Comparison of ENCODE assay signal across 8 mouse cellular contexts in the genomic region with DNA sequence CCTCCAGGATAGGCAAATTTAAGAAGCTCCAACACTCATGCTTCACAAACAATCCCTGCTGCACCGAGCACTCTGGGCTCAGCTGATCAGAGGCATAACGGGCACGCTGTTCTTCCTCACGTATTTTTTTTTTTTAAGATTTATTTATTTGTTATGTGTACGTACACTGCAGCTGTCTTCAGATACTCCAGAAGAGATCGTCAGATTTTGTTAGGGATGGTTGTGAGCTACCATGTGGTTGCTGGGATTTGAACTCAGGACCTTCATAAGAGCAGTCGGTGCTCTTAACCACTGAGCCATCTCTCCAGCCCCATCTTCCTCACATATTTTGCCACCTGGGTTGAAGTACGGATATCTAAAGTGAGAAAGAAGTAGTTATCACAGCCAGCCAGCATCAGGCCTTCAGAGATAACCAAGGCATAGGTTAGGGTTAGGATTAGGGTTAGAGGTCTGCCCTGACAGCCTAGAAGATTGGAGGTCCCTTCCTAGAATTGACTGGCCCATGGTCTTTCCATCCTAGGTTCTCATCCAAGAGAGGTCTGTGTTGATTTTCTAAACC. TPM values are rescaled to one million over a fixed set of nuclear protein-coding genes. Genes with fewer than 3 reads are reported as not detected.
A peak's percentile ranks its signal among the peaks of the same experiment; 100 is the strongest.
DNase-seq lines count a peak whose midpoint lies in the region; ATAC-seq and TF ChIP-seq lines count a peak whose summit lies in the region.

A gene (minus strand): TSS at position 51 of the 559 bp plus-strand sequence.

- peaks cover 19% of the 10 kb centered on the region for H3K4me1 ChIP-seq in heart, embryonic 16.5 days (ENCODE audit: control insufficient read depth, insufficient read depth, low read length)
- peaks cover 7% of the 10 kb centered on the region for H3K4me1 ChIP-seq in bone marrow, adult 2 months (ENCODE audit: control insufficient read depth, insufficient read depth, low read length)
- peaks cover 31% of the 10 kb centered on the region for H3K4me1 ChIP-seq in hindbrain, embryonic 14.5 days (replicated peaks; ENCODE audit: control insufficient read depth, insufficient read depth, low read length)
- peaks cover 43% of the 10 kb centered on the region for H3K4me1 ChIP-seq in liver, embryonic 15.5 days (replicated peaks)

- TF ChIP-seq CTCF in bone marrow, adult 2 months (IDR thresholded peaks at IDR 0.05; ENCODE audit: control insufficient read depth, insufficient read depth, low read length), result no peak

- no peaks in the 10 kb centered on the region for H3K9me3 ChIP-seq in heart, embryonic 16.5 days (replicated peaks; ENCODE audit: control insufficient read depth, low read length)
- no peaks in the 10 kb centered on the region for H3K9me3 ChIP-seq in hindbrain, embryonic 14.5 days (ENCODE audit: control insufficient read depth, low read length)
- no peaks in the 10 kb centered on the region for H3K9me3 ChIP-seq in liver, embryonic 15.5 days (replicated peaks)

- ATAC-seq in heart, embryonic 16.5 days (replicated peaks; ENCODE audit: extremely low read depth, insufficient read depth, low FRiP score), result no peak
- no peak for ATAC-seq in hindbrain, embryonic 14.5 days (ENCODE audit: low FRiP score)
- no peak for ATAC-seq in liver, embryonic 15.5 days (ENCODE audit: insufficient read depth)
- no peak for ATAC-seq in monocyte, adult 5-6 weeks (replicated peaks; ENCODE audit: insufficient number of reproducible peaks, low FRiP score, low TSS enrichment, poor library complexity, severe bottlenecking)

- H3K27me3 ChIP-seq in heart, embryonic 16.5 days (ENCODE audit: control insufficient read depth, insufficient read depth, low read length), result no peaks in the 10 kb centered on the region
- H3K27me3 ChIP-seq in hindbrain, embryonic 14.5 days (ENCODE audit: control insufficient read depth, insufficient read depth, low read length), result no peaks in the 10 kb centered on the region
- H3K27me3 ChIP-seq in liver, embryonic 15.5 days, result peaks cover 5% of the 10 kb centered on the region; the same call in 1 of the 2 replicates

- WGBS in heart, embryonic 16.5 days, result 88% methylated on average over 8 of the region's 8 CpGs
- 73% methylated on average over 8 of the region's 8 CpGs for WGBS in bone marrow, adult 2 months
- WGBS in hindbrain, embryonic 14.5 days, result 90% methylated on average over 8 of the region's 8 CpGs
- WGBS in liver, embryonic 15.5 days (ENCODE audit: insufficient replicate concordance), result 47% methylated on average over 8 of the region's 8 CpGs

- DNase-seq in heart, postnatal 25 days (ENCODE audit: low spot score), result no peak
- no peak for DNase-seq in hindbrain, embryonic 14.5 days (ENCODE audit: low spot score)
- no peak for DNase-seq in spleen, postnatal 14 days (ENCODE audit: low spot score in 2 of 2)
- DNase-seq in right cerebral cortex, postnatal 36 days (ENCODE audit: low spot score in 2 of 2), result no peak

- peak within 1 kb of the TSS; percentile 65 for H3K9ac ChIP-seq in heart, embryonic 16.5 days (ENCODE audit: low read length)
- peak within 1 kb of the TSS; percentile 54 for H3K9ac ChIP-seq in hindbrain, embryonic 14.5 days
- H3K9ac ChIP-seq in liver, embryonic 15.5 days, result peak within 1 kb of the TSS; percentile 50

- no peak within 1 kb of the TSS for H3K27ac ChIP-seq in heart, embryonic 16.5 days (ENCODE audit: low read length)
- no peak within 1 kb of the TSS; the same call in 1 of the 2 replicates for H3K27ac ChIP-seq in bone marrow, adult 2 months (ENCODE audit: control insufficient read depth, insufficient read depth, low read depth, low read length, poor library complexity)
- no peak within 1 kb of the TSS for H3K27ac ChIP-seq in hindbrain, embryonic 14.5 days
- no peak within 1 kb of the TSS for H3K27ac ChIP-seq in liver, embryonic 15.5 days (replicated peaks)

- intact Hi-C loops in heart, postnatal 25 days (cut with DNase I), result loop anchor here (5.0 kb wide), 1 partner anchor 93 kb away; no protein-coding TSS in a partner anchor

- peak within 1 kb of the TSS; percentile 47 for H3K4me3 ChIP-seq in heart, embryonic 16.5 days (ENCODE audit: low read length)
- peak within 1 kb of the TSS; percentile 48 for H3K4me3 ChIP-seq in bone marrow, adult 2 months (replicated peaks; ENCODE audit: control insufficient read depth, low read depth, low read length)
- H3K4me3 ChIP-seq in hindbrain, embryonic 14.5 days (replicated peaks; ENCODE audit: low read length), result peak within 1 kb of the TSS; percentile 25
- H3K4me3 ChIP-seq in liver, embryonic 15.5 days (replicated peaks), result peak within 1 kb of the TSS; percentile 59

- TF ChIP-seq POLR2A in bone marrow, adult 2 months (IDR thresholded peaks at IDR 0.05; ENCODE audit: borderline replicate concordance, control insufficient read depth, low read depth, low read length), result no peak

- peak within 1 kb of the TSS; percentile 78 for H3K4me2 ChIP-seq in heart, embryonic 16.5 days (ENCODE audit: low read depth, low read length)
- H3K4me2 ChIP-seq in hindbrain, embryonic 14.5 days (replicated peaks), result peak within 1 kb of the TSS; percentile 61
- H3K4me2 ChIP-seq in liver, embryonic 15.5 days, result peak within 1 kb of the TSS; percentile 93

- no peaks in the 10 kb centered on the region for H3K36me3 ChIP-seq in heart, embryonic 16.5 days (ENCODE audit: control insufficient read depth, insufficient read depth)
- H3K36me3 ChIP-seq in hindbrain, embryonic 14.5 days (replicated peaks; ENCODE audit: control insufficient read depth, insufficient read depth), result peaks cover 17% of the 10 kb centered on the region
- H3K36me3 ChIP-seq in liver, embryonic 15.5 days (replicated peaks), result peaks cover 18% of the 10 kb centered on the region; the same call in 1 of the 2 replicates

RNA-seq across cellular contexts. Expression of the gene that starts here (rescaled TPM):
- polyA plus RNA-seq in heart, embryonic 16.5 days (2015; fragmentation: Nextera tagmentation; extraction: Ambion mirVana), result 0.87 and 0.92 TPM in 2 replicates
- total RNA-seq in heart, postnatal 25 days (2021), result not detected
- polyA plus RNA-seq in bone marrow, adult 2 months (2011; ENCODE audit: insufficient read depth, insufficient read length, low replicate concordance, missing spikeins), result not detected in 2 replicates
- 4.2 and 5.6 TPM in 2 replicates for polyA plus RNA-seq in hindbrain, embryonic 14.5 days (2014; fragmentation: Nextera tagmentation; extraction: Ambion mirVana)
- 0.64 and 0.74 TPM in 2 replicates for polyA plus RNA-seq in liver, embryonic 15.5 days (2015; fragmentation: Nextera tagmentation; extraction: Ambion mirVana)
- total RNA-seq in monocyte, adult 5-6 weeks (2017), result 0.39 TPM in 1 of 3 replicates, not detected in the others
